Mouse (Mus musculus) E14TG2a.4 (cell line): ENCODE results near the gene Iqsec3.

Experiments used
- CTCF ChIP-seq: conservative IDR thresholded peaks from 2 replicates; pipeline ENCODE4 v1.5.1; 2014; ENCODE audit warnings: low read length
- NANOG ChIP-seq: IDR thresholded peaks from 2 replicates; pipeline ENCODE4 v1.6.1; 2014; ENCODE audit warnings: borderline replicate concordance, low read length, mixed read lengths
- POU5F1 ChIP-seq: IDR thresholded peaks from 2 replicates; pipeline ENCODE4 v1.6.1; 2014; ENCODE audit warnings: low read length, borderline replicate concordance

DNA sequence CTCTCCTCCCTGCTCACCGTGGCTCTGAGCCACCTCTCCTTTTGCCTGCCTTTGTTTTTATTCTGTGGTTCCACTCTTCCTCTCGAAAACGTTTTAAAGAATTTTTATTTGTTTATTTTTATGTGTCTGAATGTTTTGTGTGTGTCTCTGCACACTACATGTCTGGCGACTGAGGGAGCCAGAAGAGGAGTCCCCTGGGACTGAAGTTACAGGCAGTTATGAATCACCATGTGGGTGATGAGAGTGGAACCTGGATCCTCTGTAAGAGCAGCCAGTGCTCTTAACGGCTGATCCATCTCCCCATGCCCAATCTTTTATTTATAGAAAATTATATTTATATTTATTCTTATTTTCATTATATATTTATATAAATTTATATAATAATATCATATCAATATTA is 129.1 kb downstream of the Iqsec3 start:
- TF ChIP-seq NANOG (no peak), CTCF (no peak), POU5F1 (no peak)
